Mouse (Mus musculus): ENCODE measurements at regions not wholly inside any gene's neighbourhood (a gene's known extent, or its start where the extent isn't known, plus 50 kb on each side); places are given as distances from the start of the nearest gene placed in this dataset.
A peak's percentile ranks its signal among the peaks of the same experiment; 100 is the strongest.

GRCm38 (mm10) chr7:94798101-94798500 lies 1372.9 kb upstream of the Tenm4 start:
- no peak for DNase-seq

- DNase-seq: no peak
Measured at GRCm38 (mm10) chr7:94841197-94841596, 1329.8 kb upstream of the Tenm4 start.

GRCm38 (mm10) chr7:94851360-94851759 lies 1319.7 kb upstream of the Tenm4 start:
- no peak for DNase-seq

DNA sequence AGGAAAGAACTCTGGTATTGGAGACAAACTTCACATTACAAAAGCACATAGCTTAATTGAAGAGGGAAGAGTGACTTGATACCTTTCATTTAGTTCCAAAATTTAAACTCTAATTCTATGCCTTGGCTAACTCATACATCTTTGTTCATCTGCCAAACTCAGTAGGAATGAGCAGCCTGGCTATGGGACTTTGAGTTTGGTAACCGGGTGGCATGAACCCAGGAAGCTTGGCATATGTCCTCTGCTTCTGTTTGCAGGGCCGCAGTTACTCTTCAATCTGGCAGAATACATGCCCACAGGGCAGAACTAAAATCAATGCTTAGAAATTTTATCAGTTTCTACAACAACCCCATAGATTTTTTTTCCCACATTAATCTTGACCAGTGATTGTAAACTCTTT lies 1314.4 kb upstream of the Tenm4 start:
- DNase-seq: no peak

- no peak for DNase-seq
Measured at GRCm38 (mm10) chr7:94890711-94891430, 1280.2 kb upstream of the Tenm4 start.

DNA sequence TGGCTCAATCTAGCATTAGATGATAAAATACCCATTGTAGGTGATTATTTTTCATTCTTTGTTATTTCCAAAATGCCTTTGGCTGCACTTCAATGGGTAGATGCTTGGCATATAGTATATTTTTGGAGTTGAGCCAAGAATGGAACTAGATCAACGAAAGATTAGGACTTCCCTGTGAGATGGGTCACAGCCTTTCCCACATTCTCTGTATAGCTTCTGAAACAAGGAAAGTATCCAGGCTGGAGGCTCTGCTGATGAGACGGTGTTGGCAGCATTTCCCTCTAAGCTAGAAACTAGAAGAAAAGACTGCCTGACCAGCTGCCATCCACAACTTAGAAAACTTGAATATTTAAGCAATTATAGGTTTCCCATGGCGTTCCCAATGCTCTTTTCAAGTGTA lies 1273.0 kb upstream of the Tenm4 start:
- no peak for DNase-seq

- DNase-seq: no peak
Measured at GRCm38 (mm10) chr7:94926547-94927123, 1244.4 kb upstream of the Tenm4 start.

GRCm38 (mm10) chr7:94963758-94964299 lies 1207.2 kb upstream of the Tenm4 start:
- no peak for DNase-seq

DNA sequence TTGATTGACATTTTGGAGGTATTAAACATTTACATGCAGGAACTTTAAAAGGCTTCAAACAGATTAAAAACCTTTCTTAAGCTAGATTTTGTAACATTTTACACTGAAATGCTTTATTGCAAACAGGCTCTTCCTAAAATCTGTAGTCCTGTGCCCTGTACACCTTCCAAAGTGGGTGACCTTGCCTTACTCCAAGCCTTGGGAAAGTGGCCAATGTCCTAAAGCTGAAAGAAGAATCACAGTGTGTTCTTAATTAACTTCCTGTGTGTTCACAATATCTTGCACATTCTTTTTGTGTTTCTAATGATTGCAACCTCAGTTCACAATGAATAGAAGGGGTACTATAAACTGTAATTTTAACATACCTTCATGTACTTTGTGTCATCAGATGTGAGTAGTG lies 1203.4 kb upstream of the Tenm4 start:
- DNase-seq: no peak

- DNase-seq: no peak
Measured at GRCm38 (mm10) chr7:94975037-94975775, 1195.8 kb upstream of the Tenm4 start.

- DNase-seq: peak; percentile 4
Measured at GRCm38 (mm10) chr7:94996258-94996657, 1174.8 kb upstream of the Tenm4 start.

- no peak for DNase-seq
Measured at GRCm38 (mm10) chr7:95004161-95004560, 1166.9 kb upstream of the Tenm4 start.

- no peak for DNase-seq
Measured at GRCm38 (mm10) chr7:95005403-95005802, 1165.6 kb upstream of the Tenm4 start.

DNA sequence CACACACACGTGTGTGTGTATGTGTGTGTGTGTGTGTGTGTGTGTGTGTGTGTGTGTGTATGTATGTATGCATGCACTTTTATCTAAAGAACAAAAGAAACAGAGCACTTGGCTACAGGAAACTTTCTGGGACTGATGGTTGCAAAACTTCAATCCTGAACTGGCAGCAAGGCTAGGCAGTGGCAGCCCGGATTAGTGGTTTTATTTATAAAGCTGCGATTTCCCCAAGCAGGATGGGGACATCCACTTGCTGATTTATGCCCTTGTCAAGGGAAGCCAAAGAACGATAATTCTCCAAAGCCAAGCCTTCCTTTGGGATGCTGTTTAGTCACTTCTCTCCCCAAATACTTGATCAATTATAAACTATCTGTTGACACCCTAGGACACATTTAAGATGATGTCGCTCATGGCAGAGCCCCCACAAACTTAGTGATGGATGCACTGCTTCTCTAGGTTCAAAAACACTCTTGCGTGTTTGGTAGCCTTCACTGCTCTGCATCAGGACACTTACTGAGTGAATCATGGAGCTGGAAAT lies 1162.1 kb upstream of the Tenm4 start:
- DNase-seq: no peak

DNA sequence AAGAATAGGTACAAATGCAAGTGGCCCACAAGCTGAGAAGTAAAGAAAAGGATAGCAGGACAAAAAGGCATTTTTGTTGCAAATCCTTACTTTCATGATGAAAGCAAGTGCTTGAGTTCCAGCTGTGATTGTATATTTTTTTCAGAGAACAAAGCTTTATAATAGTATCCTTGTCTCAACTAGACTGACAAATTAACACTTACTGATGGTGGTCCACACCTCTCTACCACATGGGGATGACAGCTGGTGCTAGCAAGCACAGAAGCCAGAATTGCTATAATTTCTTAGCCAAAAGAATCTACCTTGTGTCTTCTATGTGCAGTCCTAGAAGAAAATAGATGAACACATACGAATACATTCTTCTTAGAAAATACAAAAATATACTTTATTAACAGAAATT lies 1150.8 kb upstream of the Tenm4 start:
- no peak for DNase-seq

- no peak for DNase-seq
Measured at GRCm38 (mm10) chr7:95027915-95028810, 1142.9 kb upstream of the Tenm4 start.
